Mouse (Mus musculus) ES-CJ7 (cell line): ENCODE measurements around the gene Setd2.

Experiments used
- DNase-seq: peaks from one replicate; pipeline ENCODE4 v3.0.0; 2011; ENCODE audit warnings: low read depth, low spot score

The Setd2 gene

GRCm38 (mm10) chr9:110623416-110624195, 91.2 kb downstream of the Setd2 start:
- peak; percentile 49 for DNase-seq

GRCm38 (mm10) chr9:110624361-110625166, 92.2 kb downstream of the Setd2 start, which contains the start of gene Nradd:
TSS of gene Nradd (minus strand) at chr9:110624452.
- DNase-seq, result peak; percentile 91

GRCm38 (mm10) chr9:110625350-110625908, 93.0 kb downstream of the Setd2 start:
- no peak for DNase-seq

- DNase-seq, result no peak
Measured at GRCm38 (mm10) chr9:110630171-110630570, 97.8 kb downstream of the Setd2 start.

- peak; percentile 75 for DNase-seq
Measured at GRCm38 (mm10) chr9:110631191-110631590, 98.8 kb downstream of the Setd2 start.

GRCm38 (mm10) chr9:110631651-110632275, 99.4 kb downstream of the Setd2 start:
- DNase-seq, result peak; percentile 65

GRCm38 (mm10) chr9:110632671-110633070, 100.3 kb downstream of the Setd2 start:
- no peak for DNase-seq

- no peak for DNase-seq
Measured at GRCm38 (mm10) chr9:110633882-110634281, 101.5 kb downstream of the Setd2 start.

GRCm38 (mm10) chr9:110635225-110635624, 102.8 kb downstream of the Setd2 start:
- peak; percentile 85 for DNase-seq

GRCm38 (mm10) chr9:110638611-110639021, 106.2 kb downstream of the Setd2 start:
- DNase-seq, result no peak

- DNase-seq, result no peak
Measured at GRCm38 (mm10) chr9:110641006-110641405, 108.6 kb downstream of the Setd2 start.

- no peak for DNase-seq
Measured at GRCm38 (mm10) chr9:110642812-110643524, 110.6 kb downstream of the Setd2 start.

GRCm38 (mm10) chr9:110643787-110644186, 111.4 kb downstream of the Setd2 start:
- no peak for DNase-seq

- no peak for DNase-seq
Measured at GRCm38 (mm10) chr9:110644295-110644694, 111.9 kb downstream of the Setd2 start.

GRCm38 (mm10) chr9:110645219-110645618, 112.8 kb downstream of the Setd2 start:
- DNase-seq, result no peak

GRCm38 (mm10) chr9:110649775-110650174, 117.4 kb downstream of the Setd2 start:
- DNase-seq, result no peak

GRCm38 (mm10) chr9:110651931-110652722, 119.7 kb downstream of the Setd2 start:
- DNase-seq, result peak; percentile 71

GRCm38 (mm10) chr9:110652963-110653654, 120.7 kb downstream of the Setd2 start:
- DNase-seq, result peak; percentile 35

GRCm38 (mm10) chr9:110653655-110654461, 121.5 kb downstream of the Setd2 start, which contains the start of gene Nbeal2:
TSS of gene Nbeal2 (minus strand) at chr9:110654161.
- DNase-seq, result peak; percentile 91
